Mouse (Mus musculus): Measurements from ENCODE around the gene 1700016D06Rik.

DNA sequence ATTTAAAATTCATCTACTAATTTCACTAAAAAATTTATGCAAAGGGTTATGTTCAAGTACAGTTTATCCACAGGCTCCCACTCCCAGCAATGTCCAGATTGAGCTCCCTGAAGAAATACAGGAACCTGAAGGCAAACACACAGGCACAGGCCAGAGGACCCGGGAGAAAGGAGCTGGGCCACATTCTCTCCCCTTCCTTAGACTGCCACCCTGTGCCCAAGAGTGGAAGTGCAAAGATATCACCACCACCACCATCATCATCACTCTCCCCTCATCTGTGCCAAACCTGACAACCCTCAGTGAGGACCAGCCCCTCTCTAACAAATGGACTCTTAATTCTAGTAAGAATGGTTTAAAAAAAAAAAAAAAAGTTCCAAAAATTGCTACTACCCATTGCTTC, 84.6 kb downstream of the 1700016D06Rik start:
- TF ChIP-seq CTCF (IDR thresholded peaks at IDR 0.05; ENCODE audit: borderline replicate concordance, control insufficient read depth, extremely low read depth, insufficient read depth, low read length, poor library complexity) (peak; percentile 41; the same call in 1 of the 2 replicates), POLR2A (IDR thresholded peaks at IDR 0.05; ENCODE audit: control insufficient read depth, extremely low read depth, insufficient read depth, low read length, poor library complexity) (no peak)

Data from thymus, adult 2 months (tissue).